Mouse (Mus musculus): ENCODE data around the gene Olfr160.

DNA sequence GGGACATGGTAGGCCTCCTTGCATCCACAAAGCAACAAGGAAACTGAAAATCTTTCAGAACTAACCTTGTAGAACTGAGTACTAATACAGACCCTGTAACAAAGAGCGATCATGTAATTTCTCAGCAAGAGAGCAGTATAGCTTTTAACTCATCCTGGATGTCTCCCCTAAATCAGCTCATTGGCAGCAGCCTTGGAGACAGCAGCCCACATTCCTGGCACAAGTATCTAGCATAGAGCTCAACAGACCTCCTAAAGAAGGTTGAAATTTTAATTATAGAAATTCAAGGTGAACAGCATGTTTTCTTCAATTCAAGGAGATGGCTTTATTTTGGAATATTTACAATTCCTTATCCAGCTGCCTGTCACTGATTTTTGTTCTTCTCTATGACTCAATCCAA lies 34.9 kb downstream of the Olfr160 start:
- TF ChIP-seq CTCF (IDR thresholded peaks at IDR 0.05; ENCODE audit: borderline replicate concordance, insufficient read depth, low read depth, low read length) (no peak), POLR2A (IDR thresholded peaks at IDR 0.05; ENCODE audit: borderline replicate concordance, insufficient read depth, low read length) (no peak)
